Mouse (Mus musculus) cerebellum, adult 9-11 months (tissue): ENCODE measurements around the gene St3gal2.
"Not testable (repeated sequence)": the region's sequence is repeated elsewhere in the genome, so short reads cannot be mapped to it uniquely, and the experiment has no call there.

ENCODE experiments used
- DNase-seq: peaks from one replicate; pipeline ENCODE4 v3.0.0; 2022

St3gal2 gene

DNA sequence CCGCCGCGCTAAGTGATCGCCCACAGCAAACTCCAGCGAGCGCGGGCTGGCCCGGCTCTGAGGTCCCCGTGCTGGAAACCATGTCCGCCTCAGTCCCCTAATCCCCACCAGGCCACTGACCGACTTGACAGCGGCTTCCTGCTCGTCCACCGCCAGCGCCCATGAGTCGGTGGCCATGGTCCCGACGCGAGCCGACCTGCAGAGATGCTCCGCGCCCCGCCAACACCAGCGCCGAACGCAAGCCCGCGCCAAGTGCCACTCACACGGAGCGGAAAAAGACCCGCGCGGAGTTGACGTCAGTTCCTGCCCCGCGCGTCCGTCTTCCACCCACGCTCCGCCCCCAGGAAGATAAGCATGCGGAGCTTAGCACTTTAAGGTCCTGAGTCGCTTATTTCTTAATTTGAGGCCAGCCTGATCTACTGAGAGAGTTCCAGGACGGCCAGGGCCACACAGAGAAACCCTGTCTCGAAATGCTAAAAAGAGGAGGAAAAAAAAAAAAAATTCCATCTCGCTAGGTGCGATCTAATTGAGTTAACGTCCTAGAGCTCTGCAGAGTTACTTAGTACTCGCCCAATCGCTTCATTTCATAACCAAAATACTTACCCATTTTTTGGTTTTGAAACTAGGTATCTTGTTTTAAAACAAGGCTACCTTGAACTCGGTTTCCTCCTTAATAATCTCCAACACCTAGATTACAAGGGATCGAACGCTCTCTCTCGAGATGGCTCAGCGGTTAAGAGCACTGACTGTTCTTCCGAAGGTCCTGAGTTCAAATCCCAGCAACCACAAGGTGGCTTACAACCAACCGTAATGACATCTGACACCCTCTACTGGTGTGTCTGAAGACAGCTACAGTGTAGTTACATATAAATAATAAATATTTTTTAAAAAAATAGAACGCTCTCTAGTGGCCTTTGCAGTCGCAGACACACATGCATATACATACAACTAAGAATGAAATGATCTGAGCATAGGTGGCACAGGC, 78.1 kb downstream of the St3gal2 start, which contains the start of gene Ddx19a:
TSS of gene Ddx19a (minus strand) at position 254 of the 985 bp plus-strand sequence.
- peak; percentile 87 for DNase-seq

DNA sequence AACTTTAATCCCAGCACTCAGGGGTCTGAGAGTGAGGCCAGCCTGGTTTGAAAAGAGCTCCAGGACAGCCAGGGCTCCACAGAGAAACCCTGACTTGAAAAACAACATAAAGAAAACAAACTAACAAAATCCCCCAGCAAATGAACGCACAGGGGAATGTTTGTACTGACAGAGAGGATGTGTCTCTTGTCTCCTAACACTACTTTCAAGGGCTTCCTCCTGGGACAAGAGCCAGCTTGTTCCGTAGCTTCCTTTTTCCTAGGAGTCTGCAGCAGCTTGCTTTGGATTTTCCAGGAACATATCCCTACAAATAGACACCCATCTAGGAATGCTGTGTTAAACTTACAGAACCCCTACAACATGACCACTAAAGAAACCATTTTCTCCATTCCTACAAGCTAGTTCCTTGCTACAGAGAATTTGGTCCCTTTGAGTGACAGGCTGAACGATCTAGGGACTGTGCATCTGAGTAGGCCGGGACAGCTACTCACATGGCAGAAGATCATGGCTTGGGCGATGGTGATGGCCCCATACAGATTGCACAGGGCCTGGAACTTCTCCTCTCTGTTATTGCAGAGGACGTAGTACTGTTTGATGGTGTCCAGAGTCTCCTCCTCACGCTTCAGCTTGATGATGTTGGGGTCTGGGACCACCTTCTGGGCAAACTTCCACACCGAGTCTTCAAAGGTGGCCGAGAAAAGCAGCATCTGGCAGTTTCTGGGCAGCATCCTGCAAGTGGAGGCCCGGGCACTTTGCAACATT, 90.7 kb downstream of the St3gal2 start:
- not testable (repeated sequence) for DNase-seq
